Mouse (Mus musculus): ENCODE results near the gene Ascc1. TPM values are rescaled to one million over a fixed set of nuclear protein-coding genes. Genes with fewer than 3 reads are reported as not detected.

The Ascc1 gene
- 42.4 and 47.0 TPM in 2 replicates for polyA plus RNA-seq (2015; fragmentation: Nextera tagmentation; extraction: Ambion mirVana)

GRCm38 (mm10) chr10:60002673-60003212 lies at the start of gene Ascc1, which contains the start of gene Anapc16:
Gene Ascc1 (plus strand): TSS chr10:60002805.
Gene Anapc16 (minus strand): TSS chr10:60003135.
- peak within 1 kb of the TSS; percentile 84 for H3K4me2 ChIP-seq

GRCm38 (mm10) chr10:59953564-59954039 lies 49.0 kb upstream of the Ascc1 start:
- H3K4me2 ChIP-seq: no peak overlapping the region
- no peaks in the 10 kb centered on the region for H3K9me3 ChIP-seq
- H3K9ac ChIP-seq: no peak overlapping the region
- ATAC-seq (ENCODE audit: insufficient read depth, low FRiP score, low read depth): no peak
- WGBS: 19% methylated on average over 7 of the region's 7 CpGs
- peaks cover 36% of the 10 kb centered on the region; the same call in 1 of the 2 replicates for H3K4me1 ChIP-seq
- no peak overlapping the region for H3K27ac ChIP-seq
- H3K36me3 ChIP-seq: no peaks in the 10 kb centered on the region
- H3K4me3 ChIP-seq (replicated peaks): no peak overlapping the region
- H3K27me3 ChIP-seq (replicated peaks): no peaks in the 10 kb centered on the region

More at GRCm38 (mm10) chr10:60002673-60003212, at the start of gene Ascc1, which contains the start of gene Anapc16:
- WGBS: 0% methylated on average over 51 of the region's 51 CpGs
- peaks cover 3% of the 10 kb centered on the region; the same call in 1 of the 2 replicates for H3K36me3 ChIP-seq
- peak within 1 kb of the TSS; percentile 99 for H3K27ac ChIP-seq
- H3K27me3 ChIP-seq (replicated peaks): no peaks in the 10 kb centered on the region
- H3K9me3 ChIP-seq: no peaks in the 10 kb centered on the region
- ATAC-seq (ENCODE audit: insufficient read depth, low FRiP score, low read depth): peak; percentile 97
- peaks cover 10% of the 10 kb centered on the region; the same call in 1 of the 2 replicates for H3K4me1 ChIP-seq
- H3K4me3 ChIP-seq (replicated peaks): peak within 1 kb of the TSS; percentile 69
- H3K9ac ChIP-seq: peak within 1 kb of the TSS; percentile 52; the same call in 1 of the 2 replicates

- Histone ChIP-seq H3K4me2 (no peak overlapping the region), H3K4me1 (peaks cover 23% of the 10 kb centered on the region; the same call in 1 of the 2 replicates), H3K9me3 (no peaks in the 10 kb centered on the region), H3K4me3 (replicated peaks) (no peak overlapping the region), H3K27ac (no peak overlapping the region), H3K9ac (no peak overlapping the region), H3K27me3 (replicated peaks) (no peaks in the 10 kb centered on the region), H3K36me3 (no peaks in the 10 kb centered on the region)
- WGBS: 74% methylated on average over 5 of the region's 5 CpGs
- no peak for ATAC-seq (ENCODE audit: insufficient read depth, low FRiP score, low read depth)
Observed at GRCm38 (mm10) chr10:59956681-59957080, 45.9 kb upstream of the Ascc1 start.

- Histone ChIP-seq H3K27me3 (replicated peaks) (no peaks in the 10 kb centered on the region), H3K4me2 (no peak overlapping the region), H3K4me1 (peaks cover 20% of the 10 kb centered on the region; the same call in 1 of the 2 replicates), H3K27ac (no peak overlapping the region), H3K9ac (no peak overlapping the region), H3K9me3 (no peaks in the 10 kb centered on the region), H3K4me3 (replicated peaks) (no peak overlapping the region), H3K36me3 (no peaks in the 10 kb centered on the region)
- WGBS: 29% methylated on average over 25 of the region's 25 CpGs
- ATAC-seq (ENCODE audit: insufficient read depth, low FRiP score, low read depth): peak; percentile 34; the same call in 1 of the 2 replicates
Observed at GRCm38 (mm10) chr10:59957171-59958149, 45.1 kb upstream of the Ascc1 start.

GRCm38 (mm10) chr10:59958458-59958857 lies 44.1 kb upstream of the Ascc1 start:
- H3K4me1 ChIP-seq: peaks cover 14% of the 10 kb centered on the region; the same call in 1 of the 2 replicates
- H3K27me3 ChIP-seq (replicated peaks): no peaks in the 10 kb centered on the region
- ATAC-seq (ENCODE audit: insufficient read depth, low FRiP score, low read depth): no peak
- H3K36me3 ChIP-seq: no peaks in the 10 kb centered on the region
- WGBS: 52% methylated on average over 5 of the region's 5 CpGs
- no peak overlapping the region for H3K4me3 ChIP-seq (replicated peaks)
- H3K9ac ChIP-seq: no peak overlapping the region
- H3K4me2 ChIP-seq: no peak overlapping the region
- no peaks in the 10 kb centered on the region for H3K9me3 ChIP-seq
- H3K27ac ChIP-seq: no peak overlapping the region

GRCm38 (mm10) chr10:59959517-59959916 lies 43.1 kb upstream of the Ascc1 start:
- H3K4me1 ChIP-seq: peaks cover 22% of the 10 kb centered on the region
- H3K9me3 ChIP-seq: no peaks in the 10 kb centered on the region
- no peaks in the 10 kb centered on the region for H3K36me3 ChIP-seq
- no peak overlapping the region for H3K4me2 ChIP-seq
- no peak for ATAC-seq (ENCODE audit: insufficient read depth, low FRiP score, low read depth)
- H3K9ac ChIP-seq: no peak overlapping the region
- no peak overlapping the region for H3K4me3 ChIP-seq (replicated peaks)
- WGBS: 73% methylated on average over 12 of the region's 12 CpGs
- no peak overlapping the region for H3K27ac ChIP-seq
- H3K27me3 ChIP-seq (replicated peaks): no peaks in the 10 kb centered on the region

GRCm38 (mm10) chr10:59963609-59964008 lies 39.0 kb upstream of the Ascc1 start:
- no peak for ATAC-seq (ENCODE audit: insufficient read depth, low FRiP score, low read depth)
- Histone ChIP-seq H3K9me3 (no peaks in the 10 kb centered on the region), H3K4me3 (replicated peaks) (no peak overlapping the region), H3K36me3 (no peaks in the 10 kb centered on the region), H3K4me1 (peaks cover 26% of the 10 kb centered on the region), H3K4me2 (no peak overlapping the region), H3K27ac (peak overlapping the region; percentile 80), H3K9ac (no peak overlapping the region), H3K27me3 (replicated peaks) (no peaks in the 10 kb centered on the region)
- 67% methylated on average over 2 of the region's 2 CpGs for WGBS

DNA sequence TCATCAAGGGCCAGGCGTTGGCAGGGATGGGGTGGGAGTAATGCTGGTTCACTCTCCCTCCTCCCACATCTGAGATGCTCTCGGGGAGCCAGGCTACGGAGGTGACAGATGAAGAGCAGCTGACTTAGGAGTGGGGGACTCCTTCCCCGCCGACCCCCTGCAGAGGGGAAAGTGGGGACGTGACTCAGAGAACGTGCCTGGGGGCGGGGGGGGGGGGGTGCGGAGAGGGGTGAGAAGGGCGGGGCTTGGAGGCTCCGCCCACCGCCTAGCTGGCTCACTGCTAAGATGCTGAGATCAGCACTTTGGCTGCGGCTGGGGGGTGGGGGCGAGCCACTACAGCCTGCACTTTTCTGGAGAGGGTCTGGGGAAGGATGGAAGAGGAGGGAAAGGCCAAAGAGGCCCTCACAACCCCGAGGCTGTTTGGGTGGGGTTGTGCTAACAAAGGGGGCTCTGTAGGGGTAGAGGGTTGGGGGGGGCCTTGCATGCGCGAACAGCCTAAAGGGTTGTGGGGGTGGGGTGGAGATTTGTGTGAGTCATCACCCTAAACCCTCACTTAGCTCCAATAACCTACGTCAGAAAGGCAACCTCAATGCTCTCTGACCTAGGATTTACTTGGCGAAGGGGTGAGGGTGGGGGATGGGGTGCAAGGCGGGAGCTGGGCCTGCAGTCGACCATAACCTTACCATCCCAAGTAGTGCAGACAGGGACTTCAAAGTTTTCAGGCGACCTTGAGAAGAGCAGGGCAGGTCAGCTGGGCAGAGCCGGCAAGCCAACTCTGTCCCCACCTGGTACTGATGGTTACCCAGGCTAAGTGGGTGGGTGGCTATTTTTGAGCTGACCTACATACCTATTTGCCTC lies 37.9 kb upstream of the Ascc1 start:
- Histone ChIP-seq H3K27me3 (replicated peaks) (no peaks in the 10 kb centered on the region), H3K27ac (peak overlapping the region; percentile 80), H3K36me3 (no peaks in the 10 kb centered on the region), H3K4me2 (peak overlapping the region; percentile 38), H3K9me3 (no peaks in the 10 kb centered on the region), H3K9ac (0 out of 2 replicates have a peak overlapping the region, but pooled peaks have one; percentile 6), H3K4me3 (replicated peaks) (no peak overlapping the region), H3K4me1 (peaks cover 26% of the 10 kb centered on the region)
- 9% methylated on average over 20 of the region's 23 CpGs for WGBS
- ATAC-seq (ENCODE audit: insufficient read depth, low FRiP score, low read depth): peak; percentile 43

GRCm38 (mm10) chr10:59965362-59965695 lies 37.3 kb upstream of the Ascc1 start:
- peak overlapping the region; percentile 80 for H3K27ac ChIP-seq
- 43% methylated on average over 9 of the region's 9 CpGs for WGBS
- peaks cover 32% of the 10 kb centered on the region for H3K4me1 ChIP-seq
- H3K4me2 ChIP-seq: peak overlapping the region; percentile 38
- H3K4me3 ChIP-seq (replicated peaks): no peak overlapping the region
- 0 out of 2 replicates have a peak overlapping the region, but pooled peaks have one; percentile 6 for H3K9ac ChIP-seq
- no peaks in the 10 kb centered on the region for H3K27me3 ChIP-seq (replicated peaks)
- H3K9me3 ChIP-seq: no peaks in the 10 kb centered on the region
- no peak for ATAC-seq (ENCODE audit: insufficient read depth, low FRiP score, low read depth)
- H3K36me3 ChIP-seq: no peaks in the 10 kb centered on the region

DNA sequence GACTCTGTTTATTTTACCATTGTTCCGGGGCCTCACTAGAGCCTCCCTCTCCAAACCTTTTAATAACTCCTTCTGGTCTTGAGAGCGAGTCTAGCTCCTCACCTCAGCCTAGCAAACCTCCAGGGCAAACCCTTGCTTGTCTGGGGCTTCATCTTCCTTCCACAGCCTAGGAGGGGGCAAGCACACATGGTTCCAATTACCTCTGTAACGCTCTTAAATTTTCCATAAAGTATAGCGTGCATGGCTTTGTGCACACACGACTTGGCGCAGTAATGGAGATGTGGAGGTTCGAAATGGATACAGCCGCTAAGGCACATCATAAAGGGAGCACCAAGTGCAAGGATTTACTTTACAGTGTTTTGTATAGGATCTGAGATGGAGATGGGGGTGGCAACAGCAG lies 36.8 kb upstream of the Ascc1 start:
- no peak for ATAC-seq (ENCODE audit: insufficient read depth, low FRiP score, low read depth)
- 67% methylated on average over 8 of the region's 8 CpGs for WGBS
- H3K27ac ChIP-seq: peak overlapping the region; percentile 80

DNA sequence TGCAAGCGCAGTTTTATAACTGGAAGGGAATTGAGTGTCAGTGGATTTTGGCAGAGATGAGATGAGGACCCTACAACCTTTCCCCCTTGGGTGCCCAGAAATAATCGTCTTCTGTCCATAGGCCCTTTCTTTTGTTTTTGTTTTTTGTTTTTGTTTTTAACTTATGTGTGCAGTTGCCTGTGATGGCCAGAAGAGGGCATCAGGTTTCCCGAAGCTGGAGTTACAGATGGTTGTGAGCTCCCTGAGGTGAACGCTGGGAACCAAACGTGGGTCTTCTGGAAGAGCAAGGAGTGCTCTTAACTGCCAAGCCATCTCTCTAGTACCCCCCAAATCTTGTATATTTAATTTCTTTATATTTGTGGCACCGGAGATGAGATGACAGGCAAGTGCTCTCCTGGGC lies 35.9 kb upstream of the Ascc1 start:
- WGBS: 94% methylated on average over 6 of the region's 6 CpGs
- no peak for ATAC-seq (ENCODE audit: insufficient read depth, low FRiP score, low read depth)

More for the DNA sequence above, 36.8 kb upstream of the Ascc1 start:
- H3K9ac ChIP-seq: no peak overlapping the region
- no peaks in the 10 kb centered on the region for H3K36me3 ChIP-seq
- H3K4me2 ChIP-seq: no peak overlapping the region
- no peak overlapping the region for H3K4me3 ChIP-seq (replicated peaks)
- no peaks in the 10 kb centered on the region for H3K9me3 ChIP-seq
- no peaks in the 10 kb centered on the region for H3K27me3 ChIP-seq (replicated peaks)
- H3K4me1 ChIP-seq: peaks cover 36% of the 10 kb centered on the region

More for the DNA sequence above, 35.9 kb upstream of the Ascc1 start:
- Histone ChIP-seq H3K9me3 (no peaks in the 10 kb centered on the region), H3K4me3 (replicated peaks) (no peak overlapping the region), H3K27me3 (replicated peaks) (no peaks in the 10 kb centered on the region), H3K36me3 (no peaks in the 10 kb centered on the region), H3K9ac (no peak overlapping the region), H3K27ac (no peak overlapping the region), H3K4me1 (peaks cover 36% of the 10 kb centered on the region), H3K4me2 (no peak overlapping the region)

All from stomach, embryonic 15.5 days (tissue).